Mouse (Mus musculus) layer of hippocampus, adult 18-20 months (tissue): ENCODE results near the gene Slamf8. TPM values are rescaled to one million over a fixed set of nuclear protein-coding genes. Genes with fewer than 3 reads are reported as not detected.

Experiments used
- DNase-seq, 2 experiments: peaks; one replicate each; pipeline ENCODE4 v3.0.0; 2022; ENCODE audit warnings: low spot score in 2 of 2
- total RNA-seq, 2 experiments: library from RNA; stranded (reverse); gene quantifications; 2 replicates each; pipeline ENCODE4 v1.2.3; 2021

Gene Slamf8
- total RNA-seq, 2 experiments from 2014 or later: not detected

DNA sequence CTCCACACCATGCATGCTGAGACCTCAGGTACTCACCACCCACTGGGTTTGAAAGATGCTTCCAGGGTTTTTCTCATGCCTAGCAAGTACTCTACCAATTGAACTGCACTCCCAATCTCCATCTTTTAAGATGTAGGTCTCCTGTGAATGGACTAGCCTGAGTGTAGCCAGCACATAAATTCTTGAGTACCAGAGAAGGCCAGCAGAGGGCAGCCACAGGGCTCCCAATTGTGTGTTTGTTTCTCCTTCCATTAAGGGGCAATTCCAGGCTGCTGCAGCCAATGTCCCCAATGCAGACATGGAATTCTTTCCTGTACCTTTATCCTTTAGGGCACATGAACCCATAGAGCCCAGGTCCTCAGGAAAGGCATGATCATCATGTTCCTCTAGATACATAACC is 4.1 kb upstream of the Slamf8 start:
- DNase-seq: peak in 1 of 2 experiments; percentile 72

DNA sequence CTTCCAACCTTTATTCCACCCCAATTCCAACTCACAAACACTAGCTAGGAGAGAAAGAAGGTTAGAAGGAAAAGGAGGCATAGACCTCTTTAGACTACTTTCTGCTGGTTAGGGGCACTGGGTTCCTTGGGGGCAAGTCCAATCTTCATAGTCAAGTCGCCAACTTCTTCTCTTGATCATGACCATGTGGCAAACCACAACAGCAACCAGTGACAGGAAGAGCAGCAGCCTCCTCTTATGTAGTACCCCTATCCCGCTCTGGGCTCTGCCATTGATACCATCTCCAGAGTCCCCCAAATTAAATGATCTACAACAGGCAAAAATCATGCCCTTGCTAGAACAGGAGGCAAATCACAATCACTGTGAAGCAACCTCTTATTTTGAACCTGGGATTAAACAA is 3.6 kb upstream of the Slamf8 start:
- DNase-seq: no peak

DNA sequence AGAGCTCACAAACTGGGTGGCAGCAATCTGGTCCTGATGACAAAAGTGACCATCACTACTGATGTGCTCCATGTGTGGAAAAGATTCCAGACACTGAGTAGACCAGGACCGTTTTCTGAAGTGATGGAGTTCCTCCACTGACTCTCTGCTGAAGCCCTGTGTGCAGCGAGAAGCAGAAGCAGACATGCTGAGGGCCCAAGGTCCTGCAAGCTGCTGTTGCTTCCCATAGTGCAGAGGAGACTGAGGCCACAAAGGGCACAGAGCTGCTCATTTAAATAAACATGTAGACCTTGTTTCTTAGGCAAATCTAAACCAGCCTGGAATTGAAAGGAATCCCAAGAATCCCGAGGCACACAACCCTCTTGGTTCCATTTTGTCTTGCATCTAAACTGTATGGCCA is 3.0 kb upstream of the Slamf8 start:
- no peak for DNase-seq

DNA sequence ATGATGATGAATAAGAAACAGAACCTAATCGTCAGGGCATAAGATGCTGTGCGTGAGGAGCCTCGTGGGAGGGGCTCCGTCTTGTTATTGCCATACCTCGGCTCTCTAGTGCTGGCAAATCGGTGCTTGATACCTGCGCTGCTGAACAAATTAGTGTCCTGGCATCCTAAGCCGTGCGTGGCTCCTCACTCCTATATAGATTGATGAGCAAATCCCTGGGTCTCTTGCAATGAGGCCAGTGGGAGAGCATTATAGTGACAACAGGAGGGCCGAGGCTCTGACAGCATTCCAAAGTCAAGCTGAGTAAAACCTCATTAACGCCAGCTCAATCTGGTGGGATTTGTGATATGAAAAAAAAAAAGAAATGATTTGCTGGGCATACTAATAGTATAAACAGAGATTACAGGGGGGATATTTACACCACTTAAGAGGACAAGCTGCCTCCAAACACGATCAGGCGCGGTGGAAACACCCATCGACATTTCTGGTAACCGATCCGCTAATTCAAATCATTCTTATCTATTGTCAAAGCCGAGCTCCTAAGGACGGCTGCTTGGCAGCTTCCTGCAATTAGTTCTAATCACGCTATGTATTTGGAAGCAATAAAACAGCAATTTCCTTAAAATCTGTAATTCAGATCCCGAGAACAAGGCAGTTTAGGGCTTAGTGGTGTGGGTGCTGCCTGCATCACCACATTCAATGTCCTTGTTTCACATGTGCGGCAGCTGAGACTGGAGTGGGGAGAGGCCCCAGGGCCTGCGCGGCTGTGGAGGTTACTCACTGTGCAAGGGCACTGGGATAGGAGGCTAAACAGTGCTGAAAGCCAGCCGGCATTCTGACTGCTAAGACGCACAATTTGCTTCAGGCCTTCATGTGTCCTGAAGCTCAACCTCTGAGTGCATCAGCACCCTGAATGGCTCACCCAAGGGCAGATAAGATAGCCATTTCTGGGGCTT is 4.5 kb downstream of the Slamf8 start:
- DNase-seq: peak in 1 of 2 experiments; percentile 7

DNA sequence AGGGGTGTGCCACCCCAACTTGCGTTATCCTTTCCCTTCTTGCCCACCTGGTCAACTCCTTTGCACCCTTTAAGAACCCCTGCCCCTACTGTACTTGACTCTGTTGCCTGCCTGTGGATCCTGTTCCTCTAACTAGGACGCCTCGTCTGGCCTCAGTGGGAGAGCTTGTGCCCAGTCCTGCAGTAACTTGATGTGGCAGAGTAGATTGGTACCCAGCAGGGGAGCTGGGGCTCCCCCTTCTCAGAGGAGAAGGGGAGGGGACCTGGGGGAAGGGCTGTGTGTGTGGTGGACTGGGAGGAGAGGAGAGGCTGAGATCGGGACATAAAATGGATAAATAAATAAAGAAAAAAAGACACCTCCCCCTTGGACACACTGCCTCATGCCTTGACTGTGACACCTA is 5.3 kb downstream of the Slamf8 start:
- no peak for DNase-seq

DNA sequence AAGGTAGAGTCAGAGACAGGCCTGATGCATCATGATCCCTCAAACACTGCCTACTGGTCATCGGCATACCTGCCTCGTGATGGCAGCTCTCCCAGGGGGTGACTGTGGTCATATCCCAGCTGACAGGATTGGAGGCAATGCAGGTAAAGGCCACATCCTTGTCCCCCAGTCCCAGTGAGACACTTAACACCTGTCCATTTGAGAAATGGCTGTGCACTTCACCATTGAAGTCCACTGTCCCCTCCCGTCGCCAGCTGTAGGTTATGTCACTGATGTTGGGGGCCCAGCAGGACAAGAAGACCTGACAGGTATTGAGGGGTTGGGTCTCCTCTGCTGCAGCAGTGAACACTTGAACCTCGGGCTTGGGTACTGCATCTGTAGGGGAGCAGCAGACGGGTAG is 6.1 kb downstream of the Slamf8 start:
- no peak for DNase-seq

DNA sequence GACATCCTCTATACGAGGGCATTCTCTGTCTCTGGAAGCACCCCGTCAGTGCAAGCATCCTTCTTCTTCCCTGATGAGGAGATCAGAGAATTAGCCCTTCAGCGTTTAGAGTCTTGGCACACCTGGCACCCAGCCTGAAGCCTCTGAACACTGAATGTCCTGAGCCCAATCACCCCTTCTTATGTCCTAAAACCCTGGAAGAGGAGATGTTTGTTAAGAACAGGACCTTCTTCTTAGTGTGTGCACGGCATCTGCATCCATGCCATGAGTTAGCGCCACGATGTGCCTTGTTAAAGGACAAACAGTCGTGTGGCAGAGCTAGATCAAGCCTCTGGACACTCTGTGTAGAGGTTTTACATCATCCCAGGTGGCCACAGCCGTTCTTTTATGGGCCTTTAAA is 7.9 kb downstream of the Slamf8 start:
- DNase-seq: no peak

DNA sequence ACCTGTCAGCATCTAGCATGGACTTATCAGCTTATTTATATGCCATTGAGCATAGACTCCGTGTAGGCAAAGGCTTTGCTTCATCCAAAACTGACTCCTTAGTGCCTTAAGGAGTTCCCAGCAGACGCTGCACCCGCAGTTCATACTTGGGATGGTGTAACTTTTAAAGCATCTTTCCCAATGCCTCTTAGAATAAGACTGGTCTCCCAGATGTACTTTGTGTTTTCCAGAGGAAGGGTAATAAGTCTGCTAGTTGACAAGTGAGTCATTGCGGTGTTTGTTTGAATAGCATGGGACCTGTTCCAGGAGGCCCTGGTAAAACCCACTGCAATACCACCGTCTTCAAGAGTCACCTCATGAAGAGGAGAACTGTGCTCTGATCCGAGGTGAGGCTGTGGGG is 10.3 kb downstream of the Slamf8 start:
- DNase-seq: no peak

DNA sequence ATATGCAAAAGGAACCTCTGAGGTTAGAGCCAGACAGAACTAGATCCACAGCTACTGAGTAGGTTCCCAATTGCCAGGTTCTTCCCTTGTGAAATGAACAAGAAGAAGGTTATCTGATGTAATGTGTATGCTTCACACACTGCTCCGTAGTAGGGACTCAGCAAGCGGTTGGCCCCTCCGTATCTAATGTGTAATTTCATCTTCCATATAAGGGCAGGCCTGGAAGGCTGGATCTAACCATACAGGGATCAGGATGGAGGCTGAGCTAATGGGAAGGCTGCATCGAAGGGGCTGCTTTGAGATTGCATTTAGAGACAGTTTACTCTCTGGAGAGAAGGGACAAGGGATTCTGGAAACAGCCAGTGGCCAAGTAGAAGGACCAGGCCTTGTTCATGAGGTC is 22.6 kb downstream of the Slamf8 start:
- DNase-seq: no peak

DNA sequence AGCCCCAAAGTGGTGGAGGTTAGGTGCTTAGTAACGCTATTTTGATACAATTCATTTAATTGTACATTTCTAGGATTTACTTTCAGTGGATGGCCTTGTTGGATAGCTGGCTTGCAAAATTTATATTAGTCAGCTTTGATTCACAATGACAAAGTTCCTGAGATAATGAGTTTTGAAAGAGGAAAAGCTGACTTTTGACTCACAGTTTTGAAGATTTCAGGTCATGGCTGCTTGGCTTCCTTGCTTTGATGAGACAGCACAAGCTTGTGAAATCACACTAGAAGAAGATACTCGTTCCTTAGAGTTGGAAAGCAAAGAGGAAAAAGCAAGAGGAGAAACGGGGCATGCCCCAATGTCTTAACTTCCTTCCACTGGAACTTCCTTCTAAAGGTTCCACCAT is 24.2 kb downstream of the Slamf8 start:
- DNase-seq: no peak

DNA sequence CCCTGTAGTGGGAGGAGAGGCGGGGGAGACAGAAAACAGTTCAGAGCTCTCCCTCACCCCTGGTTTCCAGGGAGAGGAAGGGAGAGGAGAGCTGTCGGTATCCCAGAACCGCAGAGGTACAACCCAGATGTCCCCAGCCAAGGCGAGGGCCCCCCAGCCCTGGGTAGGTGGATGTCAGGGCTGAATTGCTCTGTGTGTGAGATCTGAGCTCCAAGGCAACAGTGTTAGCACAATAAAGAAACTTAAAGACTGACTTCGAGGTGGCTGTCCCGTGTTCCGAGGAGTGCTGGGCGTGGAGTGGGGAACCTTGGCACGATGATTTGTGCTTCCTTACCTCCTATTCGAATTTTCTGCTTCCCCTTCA is 26.9 kb downstream of the Slamf8 start:
- DNase-seq: no peak

DNA sequence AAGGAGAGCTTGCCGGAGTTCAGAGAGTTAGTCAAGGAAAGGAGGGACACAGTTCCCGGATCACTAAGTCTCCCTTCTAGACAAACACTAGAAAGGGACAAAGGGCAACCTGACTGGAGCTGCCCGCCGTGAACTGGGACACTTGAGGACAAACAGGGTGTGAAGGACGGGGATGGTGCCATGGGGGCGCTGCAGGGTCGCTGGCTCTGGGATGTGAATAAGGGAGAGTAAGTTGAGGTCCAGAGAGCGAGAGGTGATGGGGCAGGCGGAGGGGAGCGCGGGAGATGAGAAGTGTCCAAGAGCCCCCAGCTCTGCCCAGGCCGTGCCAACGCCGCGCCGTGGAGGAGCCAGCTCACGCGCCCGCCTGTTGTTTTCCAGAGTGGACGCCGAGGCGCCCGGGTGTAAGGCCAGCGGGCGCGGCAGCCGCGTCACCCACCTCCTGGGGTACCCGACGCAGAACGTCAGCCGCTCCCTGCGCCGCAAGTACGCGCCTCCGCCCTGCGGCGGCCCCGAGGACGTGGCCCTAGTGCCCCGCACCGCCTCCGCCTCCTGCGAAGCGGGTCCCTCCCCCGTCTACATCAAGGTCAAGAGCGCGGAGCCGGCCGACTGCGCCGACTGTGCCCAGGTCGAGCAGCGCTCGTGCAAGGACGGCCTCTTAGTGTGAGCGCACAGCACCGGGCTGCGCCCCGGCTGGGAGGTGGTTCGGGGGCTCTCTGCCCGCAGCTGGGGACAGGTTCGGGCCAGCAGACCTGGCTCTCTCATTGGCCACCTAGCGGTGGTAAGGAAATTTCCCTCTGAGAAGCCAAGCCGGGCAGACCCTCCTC is 27.5 kb downstream of the Slamf8 start:
- peak; percentile 37 to 51 for DNase-seq

DNA sequence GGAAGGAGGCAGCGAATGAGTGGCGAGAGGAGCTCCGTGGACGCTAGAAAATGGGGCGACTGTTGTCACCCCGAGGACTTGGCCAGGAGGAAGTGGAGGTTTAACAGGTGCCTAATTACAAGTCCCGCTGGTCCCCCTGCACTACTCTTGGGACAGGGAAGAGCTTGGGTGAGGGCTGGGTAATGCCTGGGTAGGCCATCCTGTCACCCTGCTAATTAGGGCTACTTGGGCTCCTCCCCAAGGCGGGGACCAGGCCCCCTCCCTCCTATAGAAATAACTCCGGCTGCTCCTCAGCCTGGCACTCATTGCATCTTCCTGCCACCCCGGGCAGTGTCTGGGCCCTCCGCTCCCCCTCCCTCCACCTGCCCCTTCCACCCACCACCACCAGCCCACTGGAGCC is 34.7 kb downstream of the Slamf8 start, which contains the start of gene Vsig8:
TSS of gene Vsig8 (plus strand) at position 301 of the 400 bp plus-strand sequence.
- no peak for DNase-seq

DNA sequence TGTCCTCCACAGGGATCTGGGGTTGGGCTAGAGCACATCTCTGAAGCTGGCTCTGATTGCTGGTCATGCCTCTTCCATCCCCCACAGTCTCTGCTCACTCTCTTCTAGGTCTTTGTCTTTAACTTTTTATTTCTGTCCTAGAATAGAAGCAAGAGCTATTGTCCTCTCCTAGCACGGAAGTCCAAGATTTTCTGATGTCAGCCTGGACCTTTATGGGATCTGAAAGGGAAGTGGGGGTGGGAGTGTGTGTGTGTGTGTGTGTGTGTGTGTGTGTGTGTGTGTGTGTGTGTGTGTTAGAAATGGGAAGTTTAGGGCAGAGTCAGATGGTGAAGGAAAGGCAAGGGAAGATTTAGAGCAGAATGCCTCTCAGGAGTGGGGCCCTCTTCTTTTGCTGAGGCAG is 37.7 kb downstream of the Slamf8 start:
- no peak for DNase-seq

DNA sequence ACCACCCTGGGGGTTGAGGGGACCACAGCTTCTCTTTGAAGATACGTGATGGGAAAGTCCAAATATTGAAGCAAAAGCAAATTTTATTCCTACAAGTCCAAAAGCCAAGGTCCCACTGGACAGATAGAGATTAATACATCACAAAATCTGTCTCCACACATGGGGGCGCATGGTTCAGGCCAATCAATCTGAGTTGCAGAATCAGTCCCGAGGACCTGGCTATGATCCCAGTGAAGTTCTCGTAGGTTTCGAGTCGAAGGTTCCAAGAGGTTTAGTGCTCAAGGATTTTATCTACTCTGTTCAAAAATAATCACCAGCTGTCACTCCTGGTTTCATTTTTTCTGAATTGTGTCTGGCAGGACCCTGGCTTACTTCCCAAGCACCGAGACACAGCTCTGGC is 39.4 kb downstream of the Slamf8 start:
- DNase-seq: no peak

DNA sequence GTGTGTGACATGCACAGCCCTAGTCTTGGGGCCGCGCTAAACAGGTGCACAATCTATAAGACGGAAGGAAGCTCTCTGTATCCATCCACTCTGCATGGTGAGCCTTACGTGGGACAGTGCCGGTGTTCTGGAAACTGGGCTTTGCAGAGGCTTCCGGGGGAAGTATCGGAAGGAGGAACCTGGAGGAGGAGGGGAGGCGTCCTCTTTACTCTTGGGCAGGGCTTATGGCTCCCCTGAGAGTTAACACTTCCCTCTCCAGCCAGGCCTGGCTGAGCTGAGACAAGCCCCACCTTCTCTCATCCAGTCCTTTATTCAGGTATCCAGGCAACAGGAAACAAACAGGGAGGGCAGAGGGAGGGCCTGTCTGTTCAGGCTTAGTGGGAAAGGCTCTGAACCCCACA is 39.8 kb downstream of the Slamf8 start:
- peak in 1 of 2 experiments; percentile 26 for DNase-seq

DNA sequence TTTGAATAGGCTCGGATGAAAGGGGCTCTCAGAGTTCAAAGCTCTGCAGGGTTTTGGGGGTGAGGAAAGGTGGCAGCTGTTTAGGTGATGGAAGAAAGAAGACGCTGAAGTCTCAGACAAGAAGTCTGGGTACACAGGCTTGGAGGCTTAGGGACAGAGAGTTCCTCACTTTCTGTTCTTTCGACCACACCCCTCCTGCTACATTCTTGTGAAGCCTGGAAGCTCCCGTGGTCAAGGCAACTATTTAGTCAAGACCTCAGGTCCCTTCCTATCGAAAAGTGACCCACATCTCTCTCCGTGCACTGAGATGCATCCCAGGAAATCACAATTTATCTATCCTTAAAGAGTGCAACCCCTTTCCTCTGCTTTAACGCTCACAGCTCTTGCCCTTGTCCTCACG is 40.7 kb downstream of the Slamf8 start:
- no peak for DNase-seq

DNA sequence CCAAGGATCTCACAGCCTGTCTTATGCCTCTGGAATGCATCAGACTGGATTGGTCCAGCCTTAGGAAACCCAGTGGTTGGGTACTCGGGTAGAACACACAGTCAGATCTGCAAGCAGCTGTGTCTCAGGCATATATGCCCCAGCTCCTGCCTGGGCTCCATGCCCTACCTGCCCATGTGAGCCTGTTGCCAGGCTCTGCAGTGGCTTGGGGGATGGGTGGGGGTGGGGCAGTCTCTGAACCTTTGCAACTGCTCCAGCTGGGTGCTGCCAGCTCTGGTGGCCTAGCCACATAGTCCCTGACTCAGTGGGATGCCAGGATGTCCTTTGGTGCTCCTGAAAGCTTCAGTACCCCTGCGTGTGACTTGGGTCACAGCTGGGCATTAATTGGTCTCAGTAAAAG is 41.1 kb downstream of the Slamf8 start:
- DNase-seq: no peak

DNA sequence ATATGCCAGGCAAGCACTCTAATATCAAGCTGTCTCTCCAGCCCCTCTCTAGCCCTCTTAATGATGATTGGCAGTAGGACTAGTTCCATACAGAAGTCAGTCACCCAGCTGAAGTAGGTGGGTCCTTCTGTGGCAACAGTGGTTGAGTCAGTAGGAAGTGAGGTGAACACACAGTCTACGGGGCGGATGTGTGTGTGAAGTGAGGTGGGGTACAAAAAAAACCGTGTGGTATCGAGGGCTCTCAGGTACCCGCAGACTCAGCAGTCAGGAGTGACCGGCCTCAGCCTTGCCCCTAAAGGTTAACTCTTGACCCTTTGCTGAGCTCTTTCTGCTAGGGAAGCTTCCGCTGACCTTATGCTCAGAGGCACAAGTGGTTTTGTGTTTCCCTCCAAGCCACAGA is 41.9 kb downstream of the Slamf8 start:
- DNase-seq: no peak

DNA sequence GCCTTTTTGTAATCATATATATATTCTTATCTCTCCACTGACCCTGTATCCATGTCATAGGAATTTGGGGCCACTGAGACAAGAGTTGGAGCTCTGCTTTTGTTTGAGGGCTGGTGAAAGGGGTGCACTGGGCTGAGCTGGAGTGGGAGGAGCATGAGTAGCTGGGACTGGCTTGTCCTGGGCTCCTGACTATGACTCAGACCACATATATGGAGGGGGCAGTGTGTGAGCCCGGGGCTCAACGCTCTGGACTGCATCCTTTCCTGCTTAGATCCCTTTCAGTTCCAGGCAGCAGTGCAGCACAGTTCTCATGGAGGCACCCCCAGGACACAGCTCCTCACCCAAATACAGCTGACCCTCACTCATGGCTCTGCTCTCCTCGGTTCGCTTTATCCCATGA is 44.3 kb downstream of the Slamf8 start:
- DNase-seq: no peak

DNA sequence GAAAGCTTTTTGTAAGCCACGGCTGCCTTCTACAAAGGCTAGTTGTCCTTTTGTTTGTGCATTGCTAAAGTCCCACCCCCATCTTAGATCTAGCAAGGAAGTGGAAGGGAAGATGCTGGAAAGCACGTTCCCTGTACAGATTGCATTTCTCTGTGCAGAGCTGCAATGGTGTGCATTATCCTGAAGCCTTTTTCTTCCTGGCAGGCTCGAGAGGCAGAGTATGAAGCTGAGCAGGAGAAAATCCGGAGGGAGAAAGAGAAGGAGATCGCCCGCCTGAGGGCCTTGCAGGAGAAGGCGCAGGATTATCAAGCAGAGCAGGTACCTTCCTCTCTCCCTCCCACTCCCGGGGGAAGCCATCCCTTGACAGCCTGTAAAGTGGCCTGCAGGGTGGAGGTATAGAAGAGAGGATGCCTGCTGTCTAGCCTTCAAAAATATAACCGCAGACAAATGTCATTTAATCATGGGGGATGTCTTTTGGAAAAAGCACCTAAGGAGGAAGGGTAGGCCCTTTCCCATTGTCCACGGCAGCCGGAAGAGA is 50.0 kb downstream of the Slamf8 start:
- no peak for DNase-seq

DNA sequence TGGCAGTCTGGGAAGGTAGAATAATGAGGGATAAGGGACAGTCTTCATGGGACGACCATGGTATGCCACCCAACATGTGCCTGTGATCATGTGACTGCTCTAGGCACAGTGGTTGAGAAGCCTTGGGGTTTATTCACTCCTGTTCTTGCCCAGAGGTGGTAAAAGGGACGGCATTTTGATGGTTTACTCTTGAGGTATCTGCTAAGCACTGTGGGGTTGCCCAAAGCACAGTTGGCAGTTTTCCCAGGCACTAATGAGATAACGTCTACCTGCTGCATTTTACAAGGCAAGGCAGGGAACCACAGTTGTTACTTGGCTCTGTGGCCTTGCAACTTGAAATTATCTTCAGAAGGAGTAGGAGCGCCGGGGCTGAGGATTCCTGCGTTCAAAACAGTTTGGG is 50.5 kb downstream of the Slamf8 start:
- no peak for DNase-seq
